Mouse (Mus musculus): ENCODE data around the gene Lpin1. TPM values are rescaled to one million over a fixed set of nuclear protein-coding genes. Genes with fewer than 3 reads are reported as not detected.

Lpin1 gene
- polyA plus RNA-seq, 1 experiment from 2014 or later: 1.6 TPM

- 76% methylated on average over 5 of the region's 5 CpGs for WGBS
- H3K4me3 ChIP-seq (ENCODE audit: low read depth, low read length): no peak overlapping the region
Observed at GRCm38 (mm10) chr12:16592451-16592850, 18.3 kb downstream of the Lpin1 start.

DNA sequence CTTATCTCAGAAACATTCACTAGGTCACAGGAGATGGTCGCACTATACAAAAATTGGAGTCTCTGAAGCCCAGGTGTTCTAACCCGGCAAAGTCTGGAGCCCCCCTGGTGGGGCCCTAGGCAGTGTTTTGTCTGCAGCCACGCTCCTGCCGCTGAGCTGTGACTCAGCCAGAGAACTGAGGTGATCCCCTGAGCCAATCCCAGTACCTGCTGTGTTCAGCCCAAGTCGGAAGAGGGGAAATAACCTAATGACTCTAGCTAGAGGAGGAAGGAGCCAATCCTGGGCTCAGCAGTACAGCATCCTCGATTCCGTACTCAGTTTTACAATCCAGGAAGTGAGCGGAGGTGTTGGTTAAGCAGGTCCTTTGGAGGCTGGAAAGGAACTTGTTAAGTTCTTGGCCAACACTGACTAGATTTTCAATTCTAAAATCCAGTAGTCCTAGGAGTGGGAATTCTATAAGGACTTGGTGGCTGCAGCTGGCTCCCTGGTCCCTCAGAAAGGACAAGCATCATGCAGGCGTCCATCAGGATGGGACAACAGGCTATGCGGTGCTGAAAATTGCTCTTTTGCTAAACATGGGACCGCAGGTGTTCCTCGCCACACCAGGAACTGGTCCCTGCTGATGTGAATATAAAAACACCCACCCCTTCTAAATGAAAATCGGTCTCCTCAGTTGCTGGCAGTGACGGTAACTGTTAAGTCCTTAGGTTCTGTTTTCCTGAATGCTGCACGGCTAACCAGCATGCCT, 19.1 kb downstream of the Lpin1 start:
- no peaks in the 10 kb centered on the region for H3K36me3 ChIP-seq (ENCODE audit: control insufficient read depth, insufficient read depth, low read length)
- no peaks in the 10 kb centered on the region for H3K27me3 ChIP-seq (ENCODE audit: control insufficient read depth, insufficient read depth, low read length)
- peak overlapping the region; percentile 50; the same call in 1 of the 2 replicates for H3K27ac ChIP-seq (replicated peaks)

More at GRCm38 (mm10) chr12:16592451-16592850, 18.3 kb downstream of the Lpin1 start:
- H3K4me2 ChIP-seq (replicated peaks; ENCODE audit: low read depth): no peak overlapping the region
- peaks cover 6% of the 10 kb centered on the region; the same call in 1 of the 2 replicates for H3K4me1 ChIP-seq (replicated peaks; ENCODE audit: control insufficient read depth, insufficient read depth)
- no peaks in the 10 kb centered on the region for H3K27me3 ChIP-seq (ENCODE audit: control insufficient read depth, insufficient read depth, low read length)
- H3K36me3 ChIP-seq (ENCODE audit: control insufficient read depth, insufficient read depth, low read length): no peaks in the 10 kb centered on the region
- H3K9me3 ChIP-seq (ENCODE audit: control insufficient read depth, low read length): no peaks in the 10 kb centered on the region
- H3K9ac ChIP-seq (ENCODE audit: low read length): no peak overlapping the region
- ATAC-seq (ENCODE audit: low FRiP score, low TSS enrichment): no peak
- no peak for TF ChIP-seq CTCF (IDR thresholded peaks at IDR 0.05; ENCODE audit: low read depth)
- no peak for TF ChIP-seq EP300 (optimal IDR thresholded peaks at IDR 0.05)
- no peak for DNase-seq (ENCODE audit: low spot score)
- no peak overlapping the region for H3K27ac ChIP-seq (replicated peaks)

GRCm38 (mm10) chr12:16589966-16590365, 20.8 kb downstream of the Lpin1 start:
- Histone ChIP-seq H3K9me3 (ENCODE audit: control insufficient read depth, low read length) (no peaks in the 10 kb centered on the region), H3K27me3 (ENCODE audit: control insufficient read depth, insufficient read depth, low read length) (no peaks in the 10 kb centered on the region), H3K27ac (replicated peaks) (no peak overlapping the region), H3K9ac (ENCODE audit: low read length) (no peak overlapping the region), H3K36me3 (ENCODE audit: control insufficient read depth, insufficient read depth, low read length) (no peaks in the 10 kb centered on the region), H3K4me2 (replicated peaks; ENCODE audit: low read depth) (peak overlapping the region; percentile 87), H3K4me1 (replicated peaks; ENCODE audit: control insufficient read depth, insufficient read depth) (peaks cover 6% of the 10 kb centered on the region; the same call in 1 of the 2 replicates), H3K4me3 (ENCODE audit: low read depth, low read length) (no peak overlapping the region; the same call in 1 of the 2 replicates)
- ATAC-seq (ENCODE audit: low FRiP score, low TSS enrichment) (no peak), DNase-seq (ENCODE audit: low spot score) (no peak)
- WGBS: 20% methylated on average over 4 of the region's 4 CpGs
- TF ChIP-seq CTCF (IDR thresholded peaks at IDR 0.05; ENCODE audit: low read depth) (no peak), EP300 (optimal IDR thresholded peaks at IDR 0.05) (no peak)

More for the DNA sequence above, 19.1 kb downstream of the Lpin1 start:
- 9% methylated on average over 15 of the region's 15 CpGs for WGBS
- Histone ChIP-seq H3K9me3 (ENCODE audit: control insufficient read depth, low read length) (no peaks in the 10 kb centered on the region), H3K4me3 (ENCODE audit: low read depth, low read length) (peak overlapping the region; percentile 34), H3K9ac (ENCODE audit: low read length) (no peak overlapping the region), H3K4me2 (replicated peaks; ENCODE audit: low read depth) (peak overlapping the region; percentile 60), H3K4me1 (replicated peaks; ENCODE audit: control insufficient read depth, insufficient read depth) (peaks cover 6% of the 10 kb centered on the region; the same call in 1 of the 2 replicates)
- TF ChIP-seq CTCF (IDR thresholded peaks at IDR 0.05; ENCODE audit: low read depth): peak; percentile 20
- TF ChIP-seq EP300 (optimal IDR thresholded peaks at IDR 0.05): no peak
- ATAC-seq (ENCODE audit: low FRiP score, low TSS enrichment) (peak; percentile 96), DNase-seq (ENCODE audit: low spot score) (peak; percentile 93)

DNA sequence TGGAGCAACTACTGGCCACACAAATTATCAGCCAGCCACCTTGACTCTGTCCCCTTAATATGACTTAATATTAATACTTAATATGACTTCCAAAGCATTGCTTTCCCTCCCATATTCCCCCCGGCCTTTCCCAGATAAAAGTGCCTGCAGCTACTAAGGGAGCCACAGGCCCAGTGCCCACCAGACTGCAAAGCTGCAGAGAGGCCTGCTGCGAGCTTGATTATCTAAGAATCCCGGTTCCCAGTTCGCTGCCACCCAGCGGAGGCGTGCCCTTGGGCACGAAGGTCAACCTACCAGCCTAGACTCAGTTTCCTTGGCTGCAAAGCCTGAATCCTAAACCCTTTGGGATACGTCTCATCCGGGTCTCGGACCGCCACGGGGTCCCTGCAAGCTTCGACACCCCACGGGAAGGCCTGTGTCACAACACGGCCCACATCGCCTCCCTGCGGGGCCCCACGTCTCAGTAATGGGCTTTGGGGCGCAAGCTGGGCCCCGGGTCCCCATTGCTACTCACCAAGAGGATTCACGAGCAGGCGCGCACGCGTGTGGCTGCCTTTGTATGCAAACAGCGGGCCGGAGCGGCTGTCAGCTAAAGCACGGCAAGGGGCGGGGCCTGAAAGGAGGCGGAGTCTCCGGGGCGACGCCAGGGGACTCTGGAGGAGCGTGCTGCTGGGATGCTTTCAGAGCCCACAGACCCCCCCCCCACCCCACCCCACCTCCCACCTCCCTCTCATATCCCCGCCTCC, 21.4 kb downstream of the Lpin1 start:
- ATAC-seq (ENCODE audit: low FRiP score, low TSS enrichment) (peak; percentile 85), DNase-seq (ENCODE audit: low spot score) (peak; percentile 95)
- Histone ChIP-seq H3K4me1 (replicated peaks; ENCODE audit: control insufficient read depth, insufficient read depth) (peaks cover 6% of the 10 kb centered on the region; the same call in 1 of the 2 replicates), H3K4me3 (ENCODE audit: low read depth, low read length) (peak overlapping the region; percentile 68), H3K9me3 (ENCODE audit: control insufficient read depth, low read length) (no peaks in the 10 kb centered on the region), H3K36me3 (ENCODE audit: control insufficient read depth, insufficient read depth, low read length) (no peaks in the 10 kb centered on the region), H3K27me3 (ENCODE audit: control insufficient read depth, insufficient read depth, low read length) (no peaks in the 10 kb centered on the region), H3K27ac (replicated peaks) (peak overlapping the region; percentile 74), H3K9ac (ENCODE audit: low read length) (peak overlapping the region; percentile 70), H3K4me2 (replicated peaks; ENCODE audit: low read depth) (peak overlapping the region; percentile 87)
- WGBS: under 1% methylated on average over 34 of the region's 36 CpGs
- TF ChIP-seq CTCF (IDR thresholded peaks at IDR 0.05; ENCODE audit: low read depth) (no peak), EP300 (optimal IDR thresholded peaks at IDR 0.05) (no peak)

DNA sequence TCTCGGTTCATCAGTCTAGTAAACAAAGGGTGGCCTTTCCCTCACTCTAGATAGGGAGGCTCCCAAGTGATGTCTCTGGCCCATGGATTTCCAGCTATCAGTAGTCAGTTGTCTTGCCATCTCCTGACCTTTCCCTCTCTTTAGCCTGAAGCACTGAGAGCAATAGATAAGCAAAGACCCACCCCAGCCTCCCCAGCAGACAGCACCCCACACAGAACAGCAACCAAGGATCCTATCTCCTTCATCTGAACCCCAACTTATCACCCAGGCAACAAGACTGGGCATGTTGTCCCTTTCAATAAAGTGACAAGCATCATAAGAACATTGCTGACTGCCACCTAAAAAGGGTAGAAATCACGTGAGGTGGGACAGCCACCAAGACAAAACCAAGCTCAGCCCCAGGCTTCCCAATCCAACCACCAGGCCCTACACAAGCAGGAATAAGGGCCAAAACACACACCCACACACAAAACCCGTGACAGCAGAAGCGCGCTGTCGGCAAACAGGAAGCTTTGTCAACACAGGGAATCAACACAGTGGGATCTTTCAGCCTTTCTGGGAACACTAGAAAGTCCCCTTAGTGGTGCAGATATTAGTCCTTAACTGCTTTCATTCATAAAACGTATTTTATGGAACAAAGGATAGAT, 22.2 kb downstream of the Lpin1 start:
- no peak for ATAC-seq (ENCODE audit: low FRiP score, low TSS enrichment)
- H3K36me3 ChIP-seq (ENCODE audit: control insufficient read depth, insufficient read depth, low read length): no peaks in the 10 kb centered on the region
- WGBS: 17% methylated on average over 7 of the region's 7 CpGs
- H3K4me3 ChIP-seq (ENCODE audit: low read depth, low read length): peak overlapping the region; percentile 68
- H3K4me1 ChIP-seq (replicated peaks; ENCODE audit: control insufficient read depth, insufficient read depth): peaks cover 6% of the 10 kb centered on the region; the same call in 1 of the 2 replicates
- no peak for DNase-seq (ENCODE audit: low spot score)
- no peaks in the 10 kb centered on the region for H3K9me3 ChIP-seq (ENCODE audit: control insufficient read depth, low read length)
- TF ChIP-seq EP300 (optimal IDR thresholded peaks at IDR 0.05) (no peak), CTCF (IDR thresholded peaks at IDR 0.05; ENCODE audit: low read depth) (no peak)
- peak overlapping the region; percentile 70; the same call in 1 of the 2 replicates for H3K9ac ChIP-seq (ENCODE audit: low read length)
- no peaks in the 10 kb centered on the region for H3K27me3 ChIP-seq (ENCODE audit: control insufficient read depth, insufficient read depth, low read length)
- peak overlapping the region; percentile 87 for H3K4me2 ChIP-seq (replicated peaks; ENCODE audit: low read depth)
- H3K27ac ChIP-seq (replicated peaks): peak overlapping the region; percentile 5; the same call in 1 of the 2 replicates
